Mouse (Mus musculus) liver, embryonic 14.5 days (tissue): ENCODE data around the gene Kat7.

ENCODE experiments used
- CTCF ChIP-seq: IDR thresholded peaks from 2 replicates; pipeline ENCODE4 v1.5.1; 2016; ENCODE audit warnings: antibody characterized with exemption, low read depth, control low read depth
- EP300 ChIP-seq: IDR thresholded peaks from 2 replicates; pipeline ENCODE4 v1.6.1; 2016; ENCODE audit warnings: antibody characterized with exemption, low read depth

DNA sequence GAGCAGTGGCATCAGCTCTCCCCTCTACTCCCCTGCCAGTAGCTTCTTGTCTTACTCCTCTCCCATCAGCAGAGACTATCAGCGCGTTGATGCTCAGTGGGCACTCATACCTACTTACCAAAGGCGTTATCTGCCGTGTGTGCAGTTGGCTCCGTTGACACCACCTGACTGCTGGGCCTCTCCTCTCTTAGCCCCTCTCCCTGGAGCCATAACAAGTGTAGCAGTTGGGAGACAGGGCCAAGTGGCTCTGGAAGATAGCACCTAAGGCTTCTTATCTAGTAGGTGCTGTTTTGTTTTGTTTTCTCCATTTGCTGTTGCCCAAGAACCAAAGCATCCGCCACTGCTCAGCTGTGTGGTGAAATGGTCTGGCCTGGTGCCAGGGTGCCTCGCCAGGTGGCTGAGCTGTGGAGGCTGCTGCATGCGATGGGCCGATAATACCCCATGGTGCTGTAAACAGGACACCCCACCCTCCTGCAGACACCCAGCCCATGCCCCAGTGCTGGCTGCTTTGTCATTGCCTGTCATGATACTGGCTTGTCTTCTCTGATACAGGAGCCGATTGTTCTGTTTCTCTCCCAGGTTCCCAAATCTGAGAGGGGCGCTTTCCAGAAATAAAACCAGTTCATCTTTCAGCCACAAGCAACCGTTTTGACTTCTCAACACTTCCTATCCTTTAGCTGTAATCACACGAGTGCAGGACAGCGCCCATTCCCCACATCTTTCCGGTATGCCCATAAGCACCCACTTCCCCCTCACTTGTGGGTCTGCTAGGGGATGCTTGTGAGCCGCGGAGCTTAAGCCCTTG lies 46.6 kb upstream of the Kat7 start:
- TF ChIP-seq CTCF, result peak; percentile 21; the same call in 1 of the 2 replicates
- TF ChIP-seq EP300, result peak; percentile 99
